14 mouse cellular contexts compared by ENCODE assay signal in genomic region chr1:183669271-183669670, GRCm38 (mm10).
A peak's percentile ranks its signal among the peaks of the same experiment; 100 is the strongest.
DNase-seq lines count a peak whose midpoint lies in the region; ATAC-seq lines count a peak whose summit lies in the region.
"Had no signal": no experiment of that assay in that cellular context is flagged by ENCODE, and none has a peak within 500 bp of the region (broad histone marks: within the 10 kb centered on the region; RNA-seq: fewer than 3 reads in every experiment).

No protein-coding gene starts in this region.

- no peak overlapping the region for H3K4me3 ChIP-seq in kidney, embryonic 14.5 days (ENCODE audit: low read length)
- H3K4me3 ChIP-seq in stomach, embryonic 14.5 days (ENCODE audit: low read depth, low read length) = no peak overlapping the region
- H3K4me3 ChIP-seq: embryonic facial prominence, embryonic 12.5 days; limb, embryonic 12.5 days had no signal

- H3K27me3 ChIP-seq in kidney, embryonic 14.5 days (ENCODE audit: control insufficient read depth, insufficient read depth, low read length) = no peaks in the 10 kb centered on the region
- no peaks in the 10 kb centered on the region for H3K27me3 ChIP-seq in stomach, embryonic 14.5 days (ENCODE audit: control insufficient read depth, insufficient read depth, low read length)
- H3K27me3 ChIP-seq: embryonic facial prominence, embryonic 12.5 days; limb, embryonic 12.5 days had no signal

- no peak overlapping the region for H3K9ac ChIP-seq in kidney, embryonic 14.5 days (ENCODE audit: low read depth, low read length)
- H3K9ac ChIP-seq in stomach, embryonic 14.5 days (replicated peaks; ENCODE audit: low read depth, low read length) = no peak overlapping the region
- H3K9ac ChIP-seq: embryonic facial prominence, embryonic 12.5 days; limb, embryonic 12.5 days; liver, postnatal 0 days had no signal

- H3K4me1 ChIP-seq in kidney, embryonic 14.5 days (ENCODE audit: control insufficient read depth, insufficient read depth, low read length) = no peaks in the 10 kb centered on the region
- no peaks in the 10 kb centered on the region for H3K4me1 ChIP-seq in stomach, embryonic 14.5 days (ENCODE audit: control insufficient read depth, insufficient read depth, low read length)
- H3K4me1 ChIP-seq: embryonic facial prominence, embryonic 12.5 days; limb, embryonic 12.5 days had no signal

- H3K36me3 ChIP-seq in kidney, embryonic 14.5 days (ENCODE audit: control insufficient read depth, insufficient read depth, low read length) = no peaks in the 10 kb centered on the region
- H3K36me3 ChIP-seq in stomach, embryonic 14.5 days (ENCODE audit: control insufficient read depth, insufficient read depth, low read length) = no peaks in the 10 kb centered on the region
- H3K36me3 ChIP-seq: embryonic facial prominence, embryonic 12.5 days; limb, embryonic 12.5 days had no signal

- WGBS in kidney, embryonic 14.5 days = 57% methylated on average over 8 of the region's 8 CpGs
- 57% methylated on average over 8 of the region's 8 CpGs for WGBS in stomach, embryonic 14.5 days

- no peak for DNase-seq in cerebellum, adult 8-10 months
- DNase-seq in heart, adult 11 months = peak; percentile 82
- no peak for DNase-seq in heart, postnatal 4 days
- DNase-seq in kidney, postnatal 10 days = no peak
- DNase-seq in thymus, postnatal 14 days = no peak
- DNase-seq: kidney, adult 11 months had no signal

- ATAC-seq in cerebellum, adult (ENCODE audit: insufficient number of reproducible peaks, low FRiP score, low TSS enrichment) = peak; percentile 2; the same call in 1 of the 2 replicates
- ATAC-seq in kidney, embryonic 14.5 days (ENCODE audit: low FRiP score, low TSS enrichment) = peak; percentile 69; the same call in 1 of the 2 replicates
- ATAC-seq in stomach, embryonic 14.5 days (ENCODE audit: insufficient number of reproducible peaks, insufficient read depth, low FRiP score, low read depth) = no peak
- ATAC-seq: liver, postnatal 0 days; lung, postnatal 0 days had no signal

- H3K27ac ChIP-seq in kidney, embryonic 14.5 days (ENCODE audit: low read depth, low read length) = no peak overlapping the region
- H3K27ac ChIP-seq in stomach, embryonic 14.5 days (ENCODE audit: low read length) = no peak overlapping the region
- H3K27ac ChIP-seq: embryonic facial prominence, embryonic 12.5 days; limb, embryonic 12.5 days had no signal

- peaks cover 3% of the 10 kb centered on the region; the same call in 1 of the 2 replicates for H3K9me3 ChIP-seq in kidney, embryonic 14.5 days (ENCODE audit: control insufficient read depth, low read length)
- H3K9me3 ChIP-seq in stomach, embryonic 14.5 days (ENCODE audit: control insufficient read depth, low read depth, low read length) = no peaks in the 10 kb centered on the region

- no peak overlapping the region for H3K4me2 ChIP-seq in kidney, embryonic 14.5 days (replicated peaks; ENCODE audit: low read depth, low read length)
- 0 out of 2 replicates have a peak overlapping the region, but pooled peaks have one; percentile 5 for H3K4me2 ChIP-seq in stomach, embryonic 14.5 days (replicated peaks; ENCODE audit: low read depth, low read length)
- H3K4me2 ChIP-seq: embryonic facial prominence, embryonic 12.5 days; limb, embryonic 12.5 days; liver, embryonic 11.5 days had no signal
